Mouse (Mus musculus) Muller cell, postnatal 12 days (primary cell): Measurements from ENCODE around the gene Elk4.

Experiments used
- DNase-seq: peaks from one replicate; pipeline ENCODE4 v3.0.0-alpha.2; 2015; ENCODE audit errors: inconsistent ontology term

Elk4 gene

GRCm38 (mm10) chr1:132065475-132066172, 58.2 kb downstream of the Elk4 start:
- no peak for DNase-seq

GRCm38 (mm10) chr1:132067261-132068255, 60.2 kb downstream of the Elk4 start, which contains the start of gene Mfsd4a:
Gene Mfsd4a, minus strand, starts transcription at chr1:132068062.
- peak; percentile 75 for DNase-seq

- DNase-seq, result no peak
These were observed 62.0 kb downstream of the Elk4 start for GRCm38 (mm10) chr1:132069436-132069835.

- DNase-seq, result no peak
These were observed 63.3 kb downstream of the Elk4 start for GRCm38 (mm10) chr1:132070659-132071058.

DNA sequence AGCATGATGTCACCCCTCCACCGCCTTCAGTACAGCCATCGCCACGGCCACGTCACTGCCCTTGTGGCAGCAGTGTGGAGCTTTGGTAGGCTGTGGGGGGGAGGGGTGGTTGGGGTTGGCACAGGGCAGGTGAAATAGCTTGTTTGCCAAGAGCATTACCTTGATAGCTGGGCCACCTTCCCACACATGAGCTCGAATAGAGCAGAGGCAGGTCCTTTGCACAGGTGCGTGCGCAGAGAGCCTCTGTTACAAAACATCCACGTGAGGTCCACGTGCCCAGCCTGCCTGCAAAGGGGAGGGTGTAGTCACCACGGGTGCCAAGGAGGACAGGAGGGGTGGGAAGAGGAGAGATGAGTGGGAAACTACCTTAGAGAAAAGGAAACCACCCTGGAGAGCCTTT, 68.2 kb downstream of the Elk4 start:
- DNase-seq, result no peak

DNA sequence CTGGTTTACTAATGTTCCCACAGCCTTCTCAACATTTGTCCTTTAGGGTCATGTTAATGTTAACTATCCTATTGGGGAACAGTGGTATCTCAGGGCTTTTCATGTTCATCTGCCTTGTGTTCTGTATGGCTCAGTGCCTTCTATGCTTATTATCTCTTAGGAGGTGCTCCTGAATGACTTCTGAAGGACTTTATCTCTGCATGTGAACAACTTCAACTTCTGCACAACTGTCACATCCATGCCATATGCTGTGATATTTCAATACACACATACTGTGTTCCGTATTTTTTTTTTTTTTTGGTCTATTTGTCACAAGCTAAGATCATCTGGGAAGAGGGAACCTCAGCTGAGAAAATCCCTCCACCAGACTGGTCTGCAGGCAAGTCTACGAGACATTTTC, 71.0 kb downstream of the Elk4 start:
- DNase-seq, result no peak
